Mouse (Mus musculus) cerebellum, adult (tissue): ENCODE measurements around the gene Elob.
A peak's percentile ranks its signal among the peaks of the same experiment; 100 is the strongest.

Experiments
- ATAC-seq: cut with Nextera tagmentation; 2 replicates; pipeline ENCODE4 v1.9.2; 2017; ENCODE audit warnings: mild to moderate bottlenecking, moderate library complexity, mixed read lengths; ENCODE audit not compliant: insufficient number of reproducible peaks, low FRiP score, low TSS enrichment

Elob gene

DNA sequence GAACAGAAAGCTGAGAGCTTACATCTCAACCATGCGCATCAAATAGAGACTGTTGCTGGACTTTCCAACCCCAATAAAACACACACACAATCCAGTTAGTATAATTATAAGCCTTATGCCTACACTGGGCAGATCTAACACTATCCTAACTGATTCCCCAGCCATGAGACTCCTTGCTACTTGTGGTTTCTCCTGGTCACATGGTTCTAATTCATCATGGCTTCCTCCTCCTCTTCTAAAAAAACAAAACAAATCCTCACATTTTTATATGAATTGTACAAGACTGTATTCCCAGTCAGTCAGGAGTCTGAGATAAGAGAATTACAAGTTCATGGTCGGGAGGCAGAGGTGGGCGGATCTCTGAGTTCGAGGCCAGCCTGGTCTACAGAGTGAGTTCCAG lies 40.0 kb downstream of the Elob start:
- ATAC-seq: no peak

- peak; percentile 31; the same call in 1 of the 2 replicates for ATAC-seq
These were observed 42.4 kb downstream of the Elob start for GRCm38 (mm10) chr17:23786510-23786931.

- peak; percentile 90 for ATAC-seq
These were observed 43.1 kb downstream of the Elob start, which contains the start of gene Flywch2 for GRCm38 (mm10) chr17:23785561-23786471. Gene Flywch2 (minus strand): TSS chr17:23786081.

DNA sequence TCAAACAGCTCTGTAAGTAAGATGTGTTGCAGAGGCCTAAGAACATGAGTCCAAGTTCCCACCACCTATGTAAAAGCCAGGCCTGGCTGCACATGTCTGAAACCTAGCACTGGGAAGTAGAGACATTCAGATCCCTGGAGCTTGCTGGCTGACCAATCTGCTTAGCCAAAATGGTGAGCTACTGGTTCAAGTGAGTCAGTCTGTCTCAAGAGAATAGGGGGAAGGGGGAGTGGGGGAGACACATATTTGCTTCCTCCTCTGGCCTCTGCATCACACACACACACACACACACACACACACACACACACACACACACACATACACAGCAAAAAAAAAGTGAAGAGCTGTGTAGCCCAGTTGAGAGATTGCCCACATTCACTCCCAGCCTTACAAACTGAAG lies 45.6 kb downstream of the Elob start:
- no peak for ATAC-seq

- no peak for ATAC-seq
These were observed 50.5 kb downstream of the Elob start for GRCm38 (mm10) chr17:23778447-23778846.

DNA sequence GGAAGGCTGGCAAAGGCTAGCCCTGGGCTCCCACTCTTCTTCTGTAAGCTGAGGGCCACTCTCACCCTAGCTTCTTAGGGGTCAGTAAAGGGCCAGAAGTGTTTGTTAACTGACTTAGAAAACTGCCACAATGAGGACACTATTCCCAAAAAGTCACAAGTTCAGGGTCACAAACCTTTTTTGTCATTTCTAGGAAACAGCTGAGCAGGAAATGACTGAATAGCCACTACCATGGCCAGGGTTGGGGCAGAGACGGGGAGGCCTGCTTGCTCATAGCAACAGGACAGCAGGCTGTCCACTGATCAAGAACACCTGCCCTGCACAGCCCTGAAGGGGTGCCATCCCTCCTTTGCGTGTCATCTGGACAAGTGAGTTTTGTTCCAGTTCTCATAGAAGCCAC lies 51.8 kb downstream of the Elob start:
- ATAC-seq: no peak

- no peak for ATAC-seq
These were observed 52.7 kb downstream of the Elob start for GRCm38 (mm10) chr17:23776216-23776615.
